Mouse (Mus musculus) layer of hippocampus, adult 9-11 months (tissue): ENCODE data around the gene Blmh.
A peak's percentile ranks its signal among the peaks of the same experiment; 100 is the strongest.

Experiments used
- DNase-seq: peaks from one replicate; pipeline ENCODE4 v3.0.0; 2022

Blmh gene

GRCm38 (mm10) chr11:76924759-76925236 lies at the start of gene Blmh:
TSS of gene Blmh (plus strand) at chr11:76924809.
- no peak for DNase-seq

GRCm38 (mm10) chr11:76879816-76880215 lies 44.8 kb upstream of the Blmh start:
- no peak for DNase-seq

- DNase-seq, result no peak
These were observed 40.2 kb upstream of the Blmh start for GRCm38 (mm10) chr11:76884451-76884850.

GRCm38 (mm10) chr11:76889339-76890164 lies 35.1 kb upstream of the Blmh start:
- DNase-seq, result peak; percentile 18

GRCm38 (mm10) chr11:76891171-76891570 lies 33.4 kb upstream of the Blmh start:
- DNase-seq, result no peak

- DNase-seq, result no peak
These were observed 32.8 kb upstream of the Blmh start for GRCm38 (mm10) chr11:76891738-76892349.

- DNase-seq, result no peak
These were observed 31.6 kb upstream of the Blmh start for GRCm38 (mm10) chr11:76892972-76893371.

GRCm38 (mm10) chr11:76893570-76893969 lies 31.0 kb upstream of the Blmh start:
- DNase-seq, result no peak

GRCm38 (mm10) chr11:76894240-76894639 lies 30.4 kb upstream of the Blmh start:
- peak; percentile 14 for DNase-seq

- no peak for DNase-seq
These were observed 28.2 kb upstream of the Blmh start for GRCm38 (mm10) chr11:76896360-76896759.

- no peak for DNase-seq
These were observed 27.5 kb upstream of the Blmh start for GRCm38 (mm10) chr11:76897126-76897525.

- no peak for DNase-seq
These were observed 26.7 kb upstream of the Blmh start for GRCm38 (mm10) chr11:76897871-76898270.

GRCm38 (mm10) chr11:76898751-76899150 lies 25.9 kb upstream of the Blmh start:
- DNase-seq, result no peak

GRCm38 (mm10) chr11:76899758-76900738 lies 24.6 kb upstream of the Blmh start:
- DNase-seq, result no peak

GRCm38 (mm10) chr11:76901579-76902361 lies 22.8 kb upstream of the Blmh start, which contains the start of gene Tmigd1:
TSS of gene Tmigd1 (plus strand) at chr11:76902159.
- no peak for DNase-seq

GRCm38 (mm10) chr11:76904340-76904739 lies 20.3 kb upstream of the Blmh start:
- no peak for DNase-seq

- DNase-seq, result no peak
These were observed 16.0 kb upstream of the Blmh start for GRCm38 (mm10) chr11:76908651-76909050.

GRCm38 (mm10) chr11:76911325-76912054 lies 13.1 kb upstream of the Blmh start:
- peak; percentile 67 for DNase-seq

- peak; percentile 84 for DNase-seq
These were observed 12.6 kb upstream of the Blmh start for GRCm38 (mm10) chr11:76912055-76912395.

- DNase-seq, result peak; percentile 28
These were observed 10.2 kb upstream of the Blmh start for GRCm38 (mm10) chr11:76914366-76914765.

- no peak for DNase-seq
These were observed 7.9 kb upstream of the Blmh start for GRCm38 (mm10) chr11:76916539-76917229.
